Comparison of ENCODE assay signal across 7 mouse cellular contexts in the genomic region with DNA sequence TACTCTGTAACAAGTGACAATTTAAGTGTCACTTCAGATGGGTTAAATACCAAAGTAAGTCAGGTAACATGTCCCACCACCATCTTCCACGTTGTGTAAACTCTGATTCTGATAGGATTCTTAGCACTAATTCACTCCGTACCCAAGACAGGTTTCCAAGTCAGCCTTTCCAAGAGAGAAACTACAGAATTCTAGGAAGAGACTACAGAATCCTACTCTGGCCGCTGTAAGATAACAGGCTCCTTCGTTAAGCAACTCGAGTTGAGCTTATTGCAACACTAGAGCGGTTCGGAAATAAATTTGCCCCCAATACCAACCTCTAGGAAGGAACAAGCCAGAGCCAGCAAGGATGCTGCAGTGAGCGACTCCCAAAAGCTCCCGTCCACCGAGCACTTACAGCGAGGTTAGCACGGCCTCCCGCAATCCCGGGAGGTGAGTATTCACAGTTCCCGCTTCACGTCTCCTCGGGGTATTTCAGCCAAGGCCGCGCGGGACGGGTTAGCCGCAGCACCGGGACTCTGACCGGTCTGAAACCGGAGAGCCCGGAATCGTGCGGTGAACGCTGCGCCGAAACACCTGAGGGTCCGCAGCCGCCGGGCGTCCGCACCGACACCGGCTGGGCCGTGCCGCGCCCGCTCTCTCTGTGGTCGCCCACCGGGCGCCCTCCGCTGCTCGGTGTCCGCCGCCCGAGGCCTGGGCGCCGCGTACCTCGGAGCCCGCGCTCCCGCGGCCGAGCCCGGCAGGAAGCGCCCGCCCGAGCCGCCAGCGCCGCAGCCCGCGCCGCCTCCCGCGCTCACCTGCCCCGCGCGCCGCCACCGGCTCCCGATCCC. TPM values are rescaled to one million over a fixed set of nuclear protein-coding genes. Genes with fewer than 3 reads are reported as not detected.
DNase-seq lines count a peak whose midpoint lies in the region; ATAC-seq and TF ChIP-seq lines count a peak whose summit lies in the region.

No protein-coding gene starts in this region.

- H3K9me3 ChIP-seq in forebrain, embryonic 14.5 days (replicated peaks; ENCODE audit: control insufficient read depth, low read length): no peaks in the 10 kb centered on the region
- no peaks in the 10 kb centered on the region for H3K9me3 ChIP-seq in liver, postnatal 0 days (ENCODE audit: low read length)

- H3K36me3 ChIP-seq in forebrain, embryonic 14.5 days (ENCODE audit: control insufficient read depth, insufficient read depth, low read length): no peaks in the 10 kb centered on the region
- no peaks in the 10 kb centered on the region for H3K36me3 ChIP-seq in liver, postnatal 0 days (replicated peaks; ENCODE audit: insufficient read depth, low read length)

- under 1% methylated on average over 56 of the region's 77 CpGs for WGBS in forebrain, embryonic 14.5 days
- WGBS in liver, postnatal 0 days (ENCODE audit: insufficient replicate concordance): under 1% methylated on average over 46 of the region's 77 CpGs
- under 1% methylated on average over 75 of the region's 77 CpGs for WGBS in olfactory bulb, adult 2 months

- peak overlapping the region; percentile 88 for H3K9ac ChIP-seq in forebrain, embryonic 14.5 days (ENCODE audit: low read length)
- H3K9ac ChIP-seq in liver, postnatal 0 days (replicated peaks): peak overlapping the region; percentile 88

- no peak for TF ChIP-seq CTCF in liver, postnatal 0 days (IDR thresholded peaks at IDR 0.05; ENCODE audit: low read depth)
- no peak for TF ChIP-seq CTCF in olfactory bulb, adult 2 months (IDR thresholded peaks at IDR 0.05; ENCODE audit: insufficient read depth, low read depth, low read length)

- no peak for TF ChIP-seq EP300 in liver, postnatal 0 days (IDR thresholded peaks at IDR 0.05; ENCODE audit: low read depth)

- ATAC-seq in forebrain, embryonic 14.5 days: peak; percentile 84
- peak; percentile 14 for ATAC-seq in inflammation-experienced regulatory T-cells, adult 6 months
- peak; percentile 82 for ATAC-seq in liver, postnatal 0 days

- no peaks in the 10 kb centered on the region for H3K27me3 ChIP-seq in forebrain, embryonic 14.5 days (replicated peaks; ENCODE audit: control insufficient read depth, insufficient read depth, low read length)
- no peaks in the 10 kb centered on the region for H3K27me3 ChIP-seq in liver, postnatal 0 days (ENCODE audit: insufficient read depth, low read length)

- TF ChIP-seq POLR2A in olfactory bulb, adult 2 months (IDR thresholded peaks at IDR 0.05; ENCODE audit: insufficient read depth, low read depth, low read length): no peak

- H3K27ac ChIP-seq in forebrain, embryonic 14.5 days (ENCODE audit: low read depth, low read length): peak overlapping the region; percentile 90
- H3K27ac ChIP-seq in liver, postnatal 0 days (ENCODE audit: low read depth): peak overlapping the region; percentile 87
- H3K27ac ChIP-seq in olfactory bulb, adult 2 months (ENCODE audit: insufficient read depth, low read depth, low read length): peak overlapping the region; percentile 34

- H3K4me2 ChIP-seq in forebrain, embryonic 14.5 days (ENCODE audit: low read length): peak overlapping the region; percentile 68
- H3K4me2 ChIP-seq in liver, postnatal 0 days (ENCODE audit: low read depth, low read length): peak overlapping the region; percentile 98

- peak; percentile 10 to 63 for DNase-seq in urinary bladder, adult 18-20 months (ENCODE audit: low spot score in 2 of 2)
- DNase-seq in urinary bladder, postnatal 14 days (ENCODE audit: low spot score): no peak
- DNase-seq in adrenal gland, postnatal 4 days (ENCODE audit: low spot score in 2 of 2): peak; percentile 11 to 19
- DNase-seq in forebrain, embryonic 14.5 days (ENCODE audit: low spot score): peak; percentile 48
- peak; percentile 64 for DNase-seq in liver, postnatal 0 days

- peaks cover 11% of the 10 kb centered on the region; the same call in 1 of the 2 replicates for H3K4me1 ChIP-seq in forebrain, embryonic 14.5 days (ENCODE audit: control insufficient read depth, insufficient read depth, low read length)
- H3K4me1 ChIP-seq in liver, postnatal 0 days (ENCODE audit: insufficient read depth): peaks cover 27% of the 10 kb centered on the region
- H3K4me1 ChIP-seq in olfactory bulb, adult 2 months (ENCODE audit: control insufficient read depth, insufficient read depth, low read length): peaks cover 2% of the 10 kb centered on the region

- H3K4me3 ChIP-seq in forebrain, embryonic 14.5 days (ENCODE audit: low read depth, low read length): peak overlapping the region; percentile 74
- H3K4me3 ChIP-seq in liver, postnatal 0 days (ENCODE audit: low read depth, low read length): peak overlapping the region; percentile 91
- H3K4me3 ChIP-seq in olfactory bulb, adult 2 months (ENCODE audit: insufficient read depth, low read depth, low read length): peak overlapping the region; percentile 83

RNA-seq across cellular contexts. Expression of a gene that starts 1.0 kb away (rescaled TPM):
- 10 to 100 TPM in 1 of 2 experiments, 1 to 10 TPM in 1; 9.4 to 10.2 TPM for total RNA-seq in adrenal gland, postnatal 4 days (2021)
- polyA plus RNA-seq in forebrain, embryonic 14.5 days (2014; fragmentation: Nextera tagmentation; extraction: Ambion mirVana): 5.0 and 5.2 TPM in 2 replicates
- under 1 TPM; 0.42 to 0.63 (median 0.48) TPM for polyA plus RNA-seq in inflammation-experienced regulatory T-cells, adult 6 months (2017; shearing (Covaris generic))
- 2.0 and 2.3 TPM in 2 replicates for polyA plus RNA-seq in liver, postnatal 0 days (2015; fragmentation: Nextera tagmentation; extraction: Ambion mirVana)
- polyA plus RNA-seq in olfactory bulb, adult 2 months (2012; ENCODE audit: insufficient read depth, insufficient read length, low replicate concordance, missing spikeins): not detected in 2 replicates

Comparison
In these comparisons a context has a peak if more than half of its experiments do, and no peak if none do; other contexts are left out.
1. ATAC-seq: peak in every context shown above with its lines; median percentile 84 in forebrain, embryonic 14.5 days; 82 in liver, postnatal 0 days; 14 in inflammation-experienced regulatory T-cells, adult 6 months.
2. H3K27ac ChIP-seq: peak in every context shown above with its lines; median percentile 90 in forebrain, embryonic 14.5 days; 87 in liver, postnatal 0 days; 34 in olfactory bulb, adult 2 months.